Mouse (Mus musculus): ENCODE measurements around the gene Hapln4. TPM values are rescaled to one million over a fixed set of nuclear protein-coding genes. Genes with fewer than 3 reads are reported as not detected.
A peak's percentile ranks its signal among the peaks of the same experiment; 100 is the strongest.

Gene Hapln4
- polyA plus RNA-seq, 1 experiment: 0.31 TPM

DNA sequence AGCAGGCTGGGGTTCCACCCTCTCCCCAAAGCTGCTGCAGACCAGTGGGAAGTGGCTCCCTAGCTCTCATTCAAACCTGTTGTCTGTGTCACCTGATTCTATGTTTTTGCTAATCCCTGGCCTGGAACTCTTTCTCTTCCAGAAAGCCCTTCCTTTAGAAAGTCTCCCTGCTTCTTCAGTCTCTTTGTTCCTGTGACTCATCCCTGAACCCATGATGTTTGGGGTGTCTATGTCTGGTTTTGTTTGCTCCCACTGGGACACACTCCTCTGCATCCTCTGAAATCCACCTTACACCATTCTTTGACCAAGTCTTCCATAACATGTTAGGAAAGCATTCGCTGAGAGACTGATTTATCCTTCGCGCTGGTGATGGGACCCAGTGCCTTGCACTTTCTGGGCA, 46.8 kb downstream of the Hapln4 start:
- Histone ChIP-seq H3K36me3 (ENCODE audit: control insufficient read depth, insufficient read depth, low read length) (no peaks in the 10 kb centered on the region; the same call in none of the 2 replicates), H3K27me3 (ENCODE audit: control insufficient read depth, insufficient read depth, low read length) (no peaks in the 10 kb centered on the region), H3K27ac (ENCODE audit: control insufficient read depth, insufficient read depth, low read depth, low read length) (no peak overlapping the region), H3K4me3 (ENCODE audit: control insufficient read depth, low read depth, low read length) (no peak overlapping the region), H3K4me1 (ENCODE audit: control insufficient read depth, insufficient read depth, low read length) (peaks cover 11% of the 10 kb centered on the region)
- no peak for TF ChIP-seq CTCF (IDR thresholded peaks at IDR 0.05; ENCODE audit: control insufficient read depth, insufficient read depth, insufficient replicate concordance, low read depth, low read length)
- no peak for TF ChIP-seq POLR2A (IDR thresholded peaks at IDR 0.05; ENCODE audit: control insufficient read depth, low read depth, low read length)

GRCm38 (mm10) chr8:70131166-70131883, 48.1 kb downstream of the Hapln4 start, which contains the start of gene Nr2c2ap:
TSS of gene Nr2c2ap (plus strand) at chr8:70131333.
- Histone ChIP-seq H3K4me1 (ENCODE audit: control insufficient read depth, insufficient read depth, low read length) (peaks cover 11% of the 10 kb centered on the region), H3K27ac (ENCODE audit: control insufficient read depth, insufficient read depth, low read depth, low read length) (peak within 1 kb of the TSS; percentile 63), H3K27me3 (ENCODE audit: control insufficient read depth, insufficient read depth, low read length) (no peaks in the 10 kb centered on the region), H3K36me3 (ENCODE audit: control insufficient read depth, insufficient read depth, low read length) (no peaks in the 10 kb centered on the region; the same call in none of the 2 replicates), H3K4me3 (ENCODE audit: control insufficient read depth, low read depth, low read length) (peak within 1 kb of the TSS; percentile 90)
- TF ChIP-seq POLR2A (IDR thresholded peaks at IDR 0.05; ENCODE audit: control insufficient read depth, low read depth, low read length): peak; percentile 40; the same call in 1 of the 2 replicates
- TF ChIP-seq CTCF (IDR thresholded peaks at IDR 0.05; ENCODE audit: control insufficient read depth, insufficient read depth, insufficient replicate concordance, low read depth, low read length): no peak

GRCm38 (mm10) chr8:70134086-70134485, 50.8 kb downstream of the Hapln4 start:
- Histone ChIP-seq H3K4me1 (ENCODE audit: control insufficient read depth, insufficient read depth, low read length) (peaks cover 15% of the 10 kb centered on the region), H3K27me3 (ENCODE audit: control insufficient read depth, insufficient read depth, low read length) (no peaks in the 10 kb centered on the region), H3K4me3 (ENCODE audit: control insufficient read depth, low read depth, low read length) (no peak overlapping the region), H3K36me3 (ENCODE audit: control insufficient read depth, insufficient read depth, low read length) (no peaks in the 10 kb centered on the region; the same call in none of the 2 replicates), H3K27ac (ENCODE audit: control insufficient read depth, insufficient read depth, low read depth, low read length) (no peak overlapping the region)
- TF ChIP-seq CTCF (IDR thresholded peaks at IDR 0.05; ENCODE audit: control insufficient read depth, insufficient read depth, insufficient replicate concordance, low read depth, low read length) (no peak), POLR2A (IDR thresholded peaks at IDR 0.05; ENCODE audit: control insufficient read depth, low read depth, low read length) (no peak)

GRCm38 (mm10) chr8:70134931-70135330, 51.7 kb downstream of the Hapln4 start:
- no peaks in the 10 kb centered on the region; the same call in none of the 2 replicates for H3K36me3 ChIP-seq (ENCODE audit: control insufficient read depth, insufficient read depth, low read length)

GRCm38 (mm10) chr8:70136591-70136990, 53.3 kb downstream of the Hapln4 start:
- Histone ChIP-seq H3K4me3 (ENCODE audit: control insufficient read depth, low read depth, low read length) (no peak overlapping the region), H3K4me1 (ENCODE audit: control insufficient read depth, insufficient read depth, low read length) (peaks cover 7% of the 10 kb centered on the region), H3K36me3 (ENCODE audit: control insufficient read depth, insufficient read depth, low read length) (no peaks in the 10 kb centered on the region; the same call in none of the 2 replicates), H3K27ac (ENCODE audit: control insufficient read depth, insufficient read depth, low read depth, low read length) (no peak overlapping the region), H3K27me3 (ENCODE audit: control insufficient read depth, insufficient read depth, low read length) (no peaks in the 10 kb centered on the region)
- TF ChIP-seq POLR2A (IDR thresholded peaks at IDR 0.05; ENCODE audit: control insufficient read depth, low read depth, low read length) (no peak), CTCF (IDR thresholded peaks at IDR 0.05; ENCODE audit: control insufficient read depth, insufficient read depth, insufficient replicate concordance, low read depth, low read length) (no peak)

More at GRCm38 (mm10) chr8:70134931-70135330, 51.7 kb downstream of the Hapln4 start:
- H3K27me3 ChIP-seq (ENCODE audit: control insufficient read depth, insufficient read depth, low read length): no peaks in the 10 kb centered on the region
- no peak overlapping the region for H3K4me3 ChIP-seq (ENCODE audit: control insufficient read depth, low read depth, low read length)
- TF ChIP-seq POLR2A (IDR thresholded peaks at IDR 0.05; ENCODE audit: control insufficient read depth, low read depth, low read length) (no peak), CTCF (IDR thresholded peaks at IDR 0.05; ENCODE audit: control insufficient read depth, insufficient read depth, insufficient replicate concordance, low read depth, low read length) (no peak)
- H3K27ac ChIP-seq (ENCODE audit: control insufficient read depth, insufficient read depth, low read depth, low read length): no peak overlapping the region
- H3K4me1 ChIP-seq (ENCODE audit: control insufficient read depth, insufficient read depth, low read length): peaks cover 15% of the 10 kb centered on the region

DNA sequence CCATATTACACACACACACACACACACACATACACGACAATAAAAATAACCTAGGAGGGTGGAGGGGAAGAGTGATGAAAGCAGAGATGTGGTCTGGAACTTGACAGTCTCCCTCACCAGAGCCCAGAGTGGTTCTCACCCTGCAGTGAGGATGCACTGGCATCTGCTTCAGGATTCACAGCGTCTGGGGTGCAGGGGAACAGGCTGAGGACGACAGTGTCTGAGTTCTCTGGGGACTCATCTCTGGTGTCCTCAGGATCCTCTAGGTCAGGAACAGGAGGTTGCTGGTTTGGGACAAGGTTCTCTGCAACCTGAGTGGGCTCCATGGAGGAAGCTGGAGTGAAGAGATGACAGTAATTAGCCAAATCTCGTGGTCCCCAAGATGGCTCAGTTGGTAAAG, 54.6 kb downstream of the Hapln4 start:
- peaks cover 4% of the 10 kb centered on the region for H3K4me1 ChIP-seq (ENCODE audit: control insufficient read depth, insufficient read depth, low read length)
- no peaks in the 10 kb centered on the region; the same call in 1 of the 2 replicates for H3K36me3 ChIP-seq (ENCODE audit: control insufficient read depth, insufficient read depth, low read length)
- no peak overlapping the region for H3K4me3 ChIP-seq (ENCODE audit: control insufficient read depth, low read depth, low read length)
- TF ChIP-seq POLR2A (IDR thresholded peaks at IDR 0.05; ENCODE audit: control insufficient read depth, low read depth, low read length): no peak
- no peak for TF ChIP-seq CTCF (IDR thresholded peaks at IDR 0.05; ENCODE audit: control insufficient read depth, insufficient read depth, insufficient replicate concordance, low read depth, low read length)
- H3K27ac ChIP-seq (ENCODE audit: control insufficient read depth, insufficient read depth, low read depth, low read length): no peak overlapping the region
- H3K27me3 ChIP-seq (ENCODE audit: control insufficient read depth, insufficient read depth, low read length): no peaks in the 10 kb centered on the region

- peak within 1 kb of the TSS; percentile 98 for H3K4me3 ChIP-seq (ENCODE audit: control insufficient read depth, low read depth, low read length)
Observed at GRCm38 (mm10) chr8:70139026-70139857, 56.0 kb downstream of the Hapln4 start, which contains the start of the genes Rfxank, Borcs8 and Mef2b. TSS of gene Rfxank (minus strand) at chr8:70139154. TSS of gene Borcs8 (plus strand) at chr8:70139499. TSS of gene Mef2b (plus strand) at chr8:70139711.

More at GRCm38 (mm10) chr8:70139026-70139857, 56.0 kb downstream of the Hapln4 start, which contains the start of the genes Rfxank, Borcs8 and Mef2b:
- Histone ChIP-seq H3K4me1 (ENCODE audit: control insufficient read depth, insufficient read depth, low read length) (peaks cover 4% of the 10 kb centered on the region), H3K27me3 (ENCODE audit: control insufficient read depth, insufficient read depth, low read length) (no peaks in the 10 kb centered on the region), H3K27ac (ENCODE audit: control insufficient read depth, insufficient read depth, low read depth, low read length) (peak within 1 kb of the TSS; percentile 75), H3K36me3 (ENCODE audit: control insufficient read depth, insufficient read depth, low read length) (no peaks in the 10 kb centered on the region)
- TF ChIP-seq POLR2A (IDR thresholded peaks at IDR 0.05; ENCODE audit: control insufficient read depth, low read depth, low read length) (peak; percentile 60), CTCF (IDR thresholded peaks at IDR 0.05; ENCODE audit: control insufficient read depth, insufficient read depth, insufficient replicate concordance, low read depth, low read length) (no peak)
